Mouse (Mus musculus) kidney, adult 11 months (tissue): ENCODE results near the gene Apaf1.

Experiments
- DNase-seq: peaks from one replicate; pipeline ENCODE4 v3.0.0; 2022

Apaf1 gene

DNA sequence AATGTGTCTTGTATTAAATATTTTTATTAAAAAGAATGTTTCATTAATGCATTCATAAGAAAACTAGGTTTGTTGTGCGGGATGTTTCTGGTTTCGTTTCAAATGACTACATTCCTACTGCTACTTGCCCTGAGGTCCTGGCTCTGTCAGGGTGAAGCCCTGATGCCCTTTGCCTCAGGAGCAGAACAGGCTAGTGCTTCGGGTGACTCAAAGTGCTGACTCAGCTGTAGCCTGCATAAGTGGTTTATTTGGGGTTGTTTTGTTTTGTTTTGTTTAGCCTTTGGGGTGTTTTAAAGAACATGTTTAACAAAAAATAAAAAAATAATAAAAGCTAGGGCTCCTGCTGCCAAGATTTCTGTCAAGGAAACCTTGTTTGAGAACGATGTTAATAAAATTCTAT, 112.0 kb downstream of the Apaf1 start:
- DNase-seq, result no peak

GRCm38 (mm10) chr10:90969355-90970174, 113.0 kb downstream of the Apaf1 start:
- no peak for DNase-seq

DNA sequence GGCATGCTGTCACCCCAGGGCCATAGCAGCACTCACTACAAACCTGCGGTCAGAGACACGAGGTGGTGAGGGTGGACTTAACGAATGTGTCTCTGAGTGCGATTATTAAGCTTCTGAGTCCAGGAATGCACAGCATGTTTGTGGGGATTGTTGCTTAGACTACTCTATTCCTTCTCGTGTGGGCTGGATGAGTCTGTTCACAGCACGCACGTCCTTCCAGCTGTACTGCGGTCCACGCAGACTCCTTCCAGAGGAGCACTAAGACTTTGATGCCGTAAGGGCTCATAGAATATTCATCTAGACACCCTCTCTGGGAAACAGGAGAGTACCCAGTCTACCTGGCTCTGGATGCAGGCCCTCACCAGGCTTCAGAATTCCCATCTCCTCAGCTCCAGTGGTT, 114.3 kb downstream of the Apaf1 start:
- no peak for DNase-seq

DNA sequence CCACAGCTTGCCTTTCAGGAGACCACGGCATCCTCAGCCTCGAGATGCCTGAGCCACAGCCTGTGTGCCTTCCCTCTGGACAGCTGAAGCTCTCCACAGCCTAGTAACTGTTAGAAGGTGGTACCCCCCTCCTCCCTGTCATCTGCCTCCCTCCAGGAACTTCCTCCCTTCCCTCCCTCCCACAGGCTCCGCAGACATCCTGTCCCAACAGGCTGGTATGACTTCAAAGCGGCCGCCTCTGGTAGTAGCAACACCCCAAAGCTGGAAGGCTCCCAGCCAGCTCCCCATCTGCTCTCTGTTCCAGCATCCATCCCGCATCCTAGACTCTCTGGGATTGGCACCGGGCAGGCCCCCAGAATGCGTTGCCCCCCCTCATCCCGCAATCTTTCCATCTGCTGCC, 115.7 kb downstream of the Apaf1 start:
- DNase-seq, result no peak

DNA sequence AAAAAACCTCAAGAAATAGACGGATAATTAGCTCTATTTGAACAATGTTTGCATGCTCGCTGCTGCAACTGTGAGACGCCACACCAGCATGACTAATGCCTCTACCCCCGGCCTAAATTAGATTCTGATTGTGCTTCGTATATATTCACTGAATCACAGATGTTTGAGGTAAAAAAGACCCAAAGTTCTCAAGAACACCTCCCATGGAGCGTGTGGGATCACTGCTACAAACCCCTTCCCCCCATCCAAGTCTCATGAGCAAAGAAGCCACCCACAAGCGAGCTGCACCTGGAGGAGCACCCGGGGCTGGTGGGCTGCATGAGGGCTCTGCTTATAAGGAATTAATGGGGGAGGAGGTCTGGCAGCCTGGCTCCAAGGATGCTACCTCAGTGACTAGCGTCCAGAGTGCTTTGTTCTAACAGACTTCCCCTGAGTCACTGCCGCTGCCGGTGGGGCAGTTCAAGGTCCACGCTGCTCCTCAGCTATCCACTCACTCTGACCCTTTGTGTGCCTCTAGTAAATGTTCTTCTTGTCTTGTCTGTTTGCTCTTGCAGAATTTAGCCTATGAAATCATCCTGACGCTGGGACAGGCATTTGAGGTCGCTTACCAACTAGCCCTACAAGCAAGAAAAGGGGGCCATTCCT, 116.8 kb downstream of the Apaf1 start:
- DNase-seq, result no peak

DNA sequence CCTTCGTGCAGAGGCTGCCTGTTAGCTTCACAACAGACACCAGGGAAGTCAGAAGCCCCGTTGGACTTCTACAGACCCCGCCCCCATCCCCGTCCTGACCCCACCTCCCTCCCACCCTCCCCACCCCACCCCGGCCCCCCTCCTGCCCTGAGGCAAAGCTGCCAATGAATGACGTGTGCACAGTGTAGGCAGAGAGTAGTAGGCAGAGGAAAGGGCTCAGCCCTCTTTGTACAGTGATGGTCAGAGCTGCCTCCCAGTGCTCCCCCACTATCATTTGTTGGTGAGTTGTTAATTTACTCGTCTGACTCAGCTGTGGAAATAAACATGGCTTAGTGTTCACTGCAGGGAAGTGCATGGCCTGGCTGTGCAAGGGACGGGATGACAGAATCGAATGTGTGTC, 118.1 kb downstream of the Apaf1 start:
- no peak for DNase-seq

DNA sequence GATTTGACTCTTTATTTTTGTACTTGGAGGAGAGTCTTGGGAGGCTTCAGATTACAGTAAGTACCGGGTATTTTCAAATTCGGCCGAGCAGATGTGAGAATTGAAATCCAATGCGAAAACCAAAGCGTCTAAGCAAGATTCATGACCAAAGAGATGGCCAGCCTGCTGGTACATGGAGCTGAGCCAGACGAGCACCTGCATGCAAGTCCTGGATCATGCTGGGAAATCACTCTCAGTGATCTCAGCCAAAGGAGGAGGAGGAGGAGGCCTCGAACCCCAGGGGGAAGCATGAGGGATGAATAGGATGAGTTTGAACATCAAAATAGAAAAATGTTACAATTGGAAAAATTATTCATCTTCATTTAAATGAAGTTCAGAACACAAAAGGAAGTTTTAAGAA, 122.2 kb downstream of the Apaf1 start:
- DNase-seq, result no peak

- no peak for DNase-seq
Observed at GRCm38 (mm10) chr10:90953821-90954220, 128.7 kb downstream of the Apaf1 start.

- DNase-seq, result no peak
Observed at GRCm38 (mm10) chr10:90953103-90953709, 129.4 kb downstream of the Apaf1 start.

- DNase-seq, result no peak
Observed at GRCm38 (mm10) chr10:90947608-90948373, 134.8 kb downstream of the Apaf1 start.

DNA sequence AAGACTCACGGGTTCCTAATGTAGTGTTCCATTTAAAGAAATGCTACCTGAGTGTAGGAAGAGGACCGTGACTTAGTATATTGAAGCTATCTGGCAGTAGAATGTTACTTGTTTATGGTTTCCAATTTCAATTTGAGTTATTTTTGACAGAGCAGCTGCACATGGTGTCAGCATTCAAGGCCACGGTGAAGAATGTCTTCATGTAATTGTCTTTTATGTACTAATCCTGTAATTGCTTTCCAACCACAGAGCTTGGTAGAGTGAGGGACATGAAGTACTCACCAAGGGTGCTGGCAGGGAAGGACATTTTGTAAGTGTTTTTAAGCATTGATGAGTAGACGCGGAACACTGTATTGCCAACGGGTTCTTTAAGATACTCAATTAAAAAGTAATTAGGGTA, 135.5 kb downstream of the Apaf1 start:
- DNase-seq, result no peak

GRCm38 (mm10) chr10:90942001-90942700, 140.4 kb downstream of the Apaf1 start:
- DNase-seq, result no peak

- DNase-seq, result no peak
Observed at GRCm38 (mm10) chr10:90940521-90941520, 141.7 kb downstream of the Apaf1 start.
